In the genomic region with DNA sequence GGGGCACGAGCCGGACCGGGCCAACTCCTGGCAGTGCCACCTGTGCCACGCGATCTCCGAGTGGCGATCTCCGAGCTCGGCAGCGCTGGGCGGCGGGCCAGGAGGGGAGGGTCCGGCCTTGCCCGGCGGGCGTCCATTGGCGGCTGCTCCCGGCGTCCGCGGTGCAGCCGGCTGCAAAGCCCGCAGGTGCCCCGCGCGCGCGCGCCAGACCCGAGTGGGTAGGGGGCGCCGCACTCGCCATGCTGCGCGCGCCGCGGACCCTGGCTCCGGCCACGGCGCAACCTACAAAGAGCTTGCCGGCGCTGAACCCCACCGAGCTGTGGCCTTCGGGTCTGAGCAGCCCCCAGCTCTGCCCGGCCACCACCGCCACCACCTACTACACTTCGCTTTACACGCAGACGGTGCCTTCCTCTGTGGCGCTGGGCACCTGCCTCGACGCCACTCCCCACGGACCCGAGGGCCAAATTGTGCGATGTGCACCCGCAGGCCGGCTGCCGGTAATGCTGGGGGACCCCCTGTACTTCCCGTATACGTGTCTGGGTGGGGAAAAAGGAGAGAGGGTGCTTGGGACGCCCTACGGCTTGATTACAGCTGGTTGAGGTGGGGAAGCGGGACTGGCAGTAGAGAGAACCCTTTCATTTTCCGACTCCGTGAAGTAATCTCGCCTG, we compare ENCODE assay signal across 8 mouse cellular contexts. TPM values are rescaled to one million over a fixed set of nuclear protein-coding genes. Genes with fewer than 3 reads are reported as not detected.
DNase-seq lines count a peak whose midpoint lies in the region; ATAC-seq and TF ChIP-seq lines count a peak whose summit lies in the region.

No protein-coding gene starts in this region.

- peaks cover 0 to 34% of the 10 kb centered on the region in 2 experiments; a peak in 2 of 4 replicates for H3K36me3 ChIP-seq in MEL (ENCODE audit: control insufficient read depth in 1 of 2, insufficient read depth in 2 of 2, low read length in 2 of 2)
- peaks cover 51% of the 10 kb centered on the region for H3K36me3 ChIP-seq in erythroblast, embryonic 14.5 days (ENCODE audit: control insufficient read depth)
- H3K36me3 ChIP-seq in hindbrain, embryonic 13.5 days: no peaks in the 10 kb centered on the region
- H3K36me3 ChIP-seq in midbrain, embryonic 15.5 days (replicated peaks): no peaks in the 10 kb centered on the region
- H3K36me3 ChIP-seq in thymus, adult 2 months (ENCODE audit: control insufficient read depth, insufficient read depth, low read length): no peaks in the 10 kb centered on the region

- peak in 1 of 2 experiments; percentile 56; a peak in 1 of 4 replicates for TF ChIP-seq POLR2A in MEL (IDR thresholded peaks at IDR 0.05; ENCODE audit: control insufficient read depth in 1 of 2, insufficient read depth in 1 of 2, low read depth in 1 of 2, low read length in 2 of 2, poor library complexity in 1 of 2)
- no peak for TF ChIP-seq POLR2A in thymus, adult 2 months (IDR thresholded peaks at IDR 0.05; ENCODE audit: control insufficient read depth, extremely low read depth, insufficient read depth, low read length, poor library complexity)

- no peaks in the 10 kb centered on the region for H3K9me3 ChIP-seq in MEL (replicated peaks; ENCODE audit: insufficient read depth, low read length)
- no peaks in the 10 kb centered on the region for H3K9me3 ChIP-seq in erythroblast, embryonic 14.5 days (ENCODE audit: control insufficient read depth, low read length)
- no peaks in the 10 kb centered on the region for H3K9me3 ChIP-seq in hindbrain, embryonic 13.5 days
- no peaks in the 10 kb centered on the region for H3K9me3 ChIP-seq in midbrain, embryonic 15.5 days

- H3K9ac ChIP-seq in MEL (ENCODE audit: control insufficient read depth, low read depth, low read length, poor library complexity, severe bottlenecking): peak overlapping the region; percentile 99
- H3K9ac ChIP-seq in hindbrain, embryonic 13.5 days: peak overlapping the region; percentile 70
- H3K9ac ChIP-seq in midbrain, embryonic 15.5 days: peak overlapping the region; percentile 25; the same call in 1 of the 2 replicates

- H3K27me3 ChIP-seq in MEL (ENCODE audit: control insufficient read depth in 1 of 2, insufficient read depth in 2 of 2, low read length in 2 of 2): no peaks in the 10 kb centered on the region
- no peaks in the 10 kb centered on the region for H3K27me3 ChIP-seq in erythroblast, embryonic 14.5 days (ENCODE audit: control insufficient read depth)
- peaks cover 13% of the 10 kb centered on the region for H3K27me3 ChIP-seq in hindbrain, embryonic 13.5 days
- peaks cover 4% of the 10 kb centered on the region; the same call in 1 of the 2 replicates for H3K27me3 ChIP-seq in midbrain, embryonic 15.5 days (replicated peaks)
- no peaks in the 10 kb centered on the region for H3K27me3 ChIP-seq in thymus, adult 2 months (ENCODE audit: control insufficient read depth, insufficient read depth, low read length)

- TF ChIP-seq CTCF in MEL (IDR thresholded peaks at IDR 0.05 in 2 of 3, conservative IDR thresholded peaks at IDR 0.05 in 1 of 3; ENCODE audit: control insufficient read depth in 1 of 3, insufficient read depth in 1 of 3, low read depth in 2 of 3, low read length in 3 of 3, poor library complexity in 1 of 3, severe bottlenecking in 1 of 3): no peak
- peak; percentile 13; the same call in 1 of the 2 replicates for TF ChIP-seq CTCF in thymus, adult 2 months (IDR thresholded peaks at IDR 0.05; ENCODE audit: borderline replicate concordance, control insufficient read depth, extremely low read depth, insufficient read depth, low read length, poor library complexity)

- peaks cover 14 to 40% of the 10 kb centered on the region in 2 experiments for H3K4me1 ChIP-seq in MEL (ENCODE audit: control insufficient read depth in 1 of 2, insufficient read depth in 2 of 2, low read length in 2 of 2)
- peaks cover 69% of the 10 kb centered on the region for H3K4me1 ChIP-seq in erythroblast, embryonic 14.5 days (ENCODE audit: control insufficient read depth)
- peaks cover 48% of the 10 kb centered on the region for H3K4me1 ChIP-seq in hindbrain, embryonic 13.5 days (replicated peaks)
- H3K4me1 ChIP-seq in midbrain, embryonic 15.5 days: peaks cover 20% of the 10 kb centered on the region
- peaks cover 56% of the 10 kb centered on the region for H3K4me1 ChIP-seq in thymus, adult 2 months (replicated peaks; ENCODE audit: control insufficient read depth, insufficient read depth, low read length)

- ATAC-seq in hindbrain, embryonic 13.5 days (ENCODE audit: low FRiP score): peak; percentile 47; the same call in 1 of the 2 replicates
- ATAC-seq in midbrain, embryonic 15.5 days (replicated peaks): peak; percentile 50; the same call in 1 of the 2 replicates

- H3K27ac ChIP-seq in MEL (ENCODE audit: control insufficient read depth, low read depth, low read length): peak overlapping the region; percentile 99
- H3K27ac ChIP-seq in hindbrain, embryonic 13.5 days: no peak overlapping the region; the same call in 1 of the 2 replicates
- H3K27ac ChIP-seq in midbrain, embryonic 15.5 days: no peak overlapping the region
- H3K27ac ChIP-seq in thymus, adult 2 months (ENCODE audit: control insufficient read depth, insufficient read depth, low read length): peak overlapping the region; percentile 94

- TF ChIP-seq EP300 in MEL (IDR thresholded peaks at IDR 0.05; ENCODE audit: low read depth in 1 of 2, low read length in 2 of 2): no peak

- peak overlapping the region; percentile 100 for H3K4me2 ChIP-seq in hindbrain, embryonic 13.5 days
- peak overlapping the region; percentile 94 for H3K4me2 ChIP-seq in midbrain, embryonic 15.5 days

- DNase-seq in 416B (ENCODE audit: low read depth) (peak; percentile 63), MEL (ENCODE audit: low read depth, low spot score) (peak; percentile 82), liver (peak; percentile 76)
- peak; percentile 57 for DNase-seq in thymus, adult 2 months
- DNase-seq in layer of hippocampus, postnatal 25 days (ENCODE audit: extremely low spot score in 1 of 2, low spot score in 1 of 2): no peak

- WGBS in hindbrain, embryonic 13.5 days: under 1% methylated on average over 49 of the region's 67 CpGs
- WGBS in midbrain, embryonic 15.5 days: under 1% methylated on average over 48 of the region's 67 CpGs
- under 1% methylated on average over 65 of the region's 67 CpGs for WGBS in thymus, adult 2 months

- peak overlapping the region; percentile 44 to 92 for H3K4me3 ChIP-seq in MEL (ENCODE audit: control insufficient read depth in 1 of 2, insufficient read depth in 1 of 2, low read depth in 2 of 2, low read length in 2 of 2)
- peak overlapping the region; percentile 82 for H3K4me3 ChIP-seq in erythroblast, embryonic 14.5 days (replicated peaks)
- peak overlapping the region; percentile 62 for H3K4me3 ChIP-seq in hindbrain, embryonic 13.5 days
- H3K4me3 ChIP-seq in midbrain, embryonic 15.5 days: peak overlapping the region; percentile 45
- peak overlapping the region; percentile 89 for H3K4me3 ChIP-seq in thymus, adult 2 months (ENCODE audit: control insufficient read depth, insufficient read depth, low read length)

- no peak for TF ChIP-seq RAD21 in MEL (IDR thresholded peaks at IDR 0.05; ENCODE audit: low read depth, low read length)

- H3K79me2 ChIP-seq in MEL (ENCODE audit: control insufficient read depth, insufficient read depth, low read length, poor library complexity): peaks cover 42% of the 10 kb centered on the region

TF ChIP-seq in MEL, 35 proteins besides CTCF, POLR2A, EP300 and RAD21 (continues in another document):
- no peak for TF ChIP-seq MYB (IDR thresholded peaks at IDR 0.05; ENCODE audit: low read depth, low read length)
- no peak for TF ChIP-seq POLR2AphosphoS5 (IDR thresholded peaks at IDR 0.05; ENCODE audit: borderline replicate concordance, low read depth, low read length)
- no peak for TF ChIP-seq ZMIZ1 (IDR thresholded peaks at IDR 0.05; ENCODE audit: low read depth, low read length)
- no peak for TF ChIP-seq E2F4 (IDR thresholded peaks at IDR 0.05; ENCODE audit: borderline replicate concordance, low read depth, low read length)
- no peak; the same call in 1 of the 2 replicates for TF ChIP-seq CHD1 (IDR thresholded peaks at IDR 0.05; ENCODE audit: low read depth, low read length)
- 0 out of 2 replicates have a peak, but pooled peaks have one; percentile 55 for TF ChIP-seq UBTF (IDR thresholded peaks at IDR 0.05; ENCODE audit: borderline replicate concordance, insufficient read depth, low read depth, low read length)
- peak; percentile 20; the same call in 1 of the 2 replicates for TF ChIP-seq MXI1 (IDR thresholded peaks at IDR 0.05; ENCODE audit: low read depth, low read length)

RNA-seq across cellular contexts. Expression of a gene that starts 0.5 kb away (rescaled TPM):
- 11.2 and 12.3 TPM in 2 replicates for total RNA-seq in MEL (2012; rRNA removed)
- polyA plus RNA-seq in MEL (2012; ENCODE audit: insufficient read depth in 1 of 2, insufficient read length in 2 of 2, low read depth in 1 of 2, low replicate concordance in 2 of 2, missing spikeins in 1 of 2): 10 to 100 TPM in 1 of 2 experiments, not detected in 1; 25.4 TPM
- 108 and 119 TPM in 2 replicates for polyA plus RNA-seq in erythroblast, embryonic 14.5 days (2012)
- 2.7 and 3.2 TPM in 2 replicates for polyA plus RNA-seq in hindbrain, embryonic 13.5 days (2015; fragmentation: Nextera tagmentation; extraction: Ambion mirVana)
- polyA plus RNA-seq in midbrain, embryonic 15.5 days (2015; fragmentation: Nextera tagmentation; extraction: Ambion mirVana): 2.2 and 2.3 TPM in 2 replicates
- polyA plus RNA-seq in thymus, adult 2 months (2012; rRNA removed): 164 and 208 TPM in 2 replicates
- 1 to 10 TPM in 1 of 2 experiments, under 1 TPM in 1; 0.59 to 1.2 TPM for total RNA-seq in layer of hippocampus, postnatal 25 days (2021)

RNA-seq across cellular contexts. Expression of a gene that starts 29.4 kb away (rescaled TPM):
- total RNA-seq in MEL (2012; rRNA removed): 0.16 and 0.27 TPM in 2 replicates
- polyA plus RNA-seq in MEL (2012; ENCODE audit: insufficient read depth in 1 of 2, insufficient read length in 2 of 2, low read depth in 1 of 2, low replicate concordance in 2 of 2, missing spikeins in 1 of 2): under 1 TPM in 1 of 2 experiments, not detected in 1; 0.17 TPM
- polyA plus RNA-seq in erythroblast, embryonic 14.5 days (2012): 0.38 and 0.54 TPM in 2 replicates
- 234 and 269 TPM in 2 replicates for polyA plus RNA-seq in hindbrain, embryonic 13.5 days (2015; fragmentation: Nextera tagmentation; extraction: Ambion mirVana)
- polyA plus RNA-seq in midbrain, embryonic 15.5 days (2015; fragmentation: Nextera tagmentation; extraction: Ambion mirVana): 127 and 151 TPM in 2 replicates
- polyA plus RNA-seq in thymus, adult 2 months (2012; rRNA removed): 312 and 357 TPM in 2 replicates
- total RNA-seq in layer of hippocampus, postnatal 25 days (2021): 10 to 100 TPM; 51.7 to 62.5 TPM

RNA-seq across cellular contexts. Expression of a gene that starts 33.5 kb away (rescaled TPM):
- total RNA-seq in MEL (2012; rRNA removed): 0.03 and 0.04 TPM in 2 replicates
- polyA plus RNA-seq in MEL (2012; ENCODE audit: insufficient read depth in 1 of 2, insufficient read length in 2 of 2, low read depth in 1 of 2, low replicate concordance in 2 of 2, missing spikeins in 1 of 2): under 1 TPM in 1 of 2 experiments, not detected in 1; 0.33 TPM
- 0.01 TPM in 2 replicates for polyA plus RNA-seq in erythroblast, embryonic 14.5 days (2012)
- polyA plus RNA-seq in hindbrain, embryonic 13.5 days (2015; fragmentation: Nextera tagmentation; extraction: Ambion mirVana): 5.8 and 6.3 TPM in 2 replicates
- polyA plus RNA-seq in midbrain, embryonic 15.5 days (2015; fragmentation: Nextera tagmentation; extraction: Ambion mirVana): 5.1 and 5.2 TPM in 2 replicates
- polyA plus RNA-seq in thymus, adult 2 months (2012; rRNA removed): 4.1 and 4.4 TPM in 2 replicates
- 1 to 10 TPM; 2.7 to 4.3 TPM for total RNA-seq in layer of hippocampus, postnatal 25 days (2021)

Comparison
In these comparisons a context has a peak if more than half of its experiments do, and no peak if none do; other contexts are left out.
1. DNase-seq: peak in 416B (single experiment), MEL (single experiment), liver (single experiment) and thymus, adult 2 months (single experiment); none in layer of hippocampus, postnatal 25 days (0 of 2).
2. H3K27ac ChIP-seq: peak in MEL (single experiment) and thymus, adult 2 months (single experiment); none in hindbrain, embryonic 13.5 days (single experiment) and midbrain, embryonic 15.5 days (single experiment).
3. H3K9ac ChIP-seq: peak in every context shown above with its lines; median percentile 99 in MEL; 70 in hindbrain, embryonic 13.5 days; 25 in midbrain, embryonic 15.5 days.
4. RNA of a gene that starts 29.4 kb away (polyA plus RNA-seq): 312 to 357 TPM in thymus, adult 2 months, 234 to 269 TPM in hindbrain, embryonic 13.5 days and 127 to 151 TPM in midbrain, embryonic 15.5 days; 0.38 to 0.54 TPM in erythroblast, embryonic 14.5 days and 0.17 TPM in MEL; every median in the first group is over 10 times any median in the second.
5. Peak in every context shown above with its lines, with median percentiles within 50 percentile points of each other: H3K4me3 ChIP-seq.